Mouse (Mus musculus): ENCODE results near the gene Rab26. TPM values are rescaled to one million over a fixed set of nuclear protein-coding genes. Genes with fewer than 3 reads are reported as not detected.

The Rab26 gene
- polyA plus RNA-seq, 1 experiment from 2014 or later = 2.9 TPM

DNA sequence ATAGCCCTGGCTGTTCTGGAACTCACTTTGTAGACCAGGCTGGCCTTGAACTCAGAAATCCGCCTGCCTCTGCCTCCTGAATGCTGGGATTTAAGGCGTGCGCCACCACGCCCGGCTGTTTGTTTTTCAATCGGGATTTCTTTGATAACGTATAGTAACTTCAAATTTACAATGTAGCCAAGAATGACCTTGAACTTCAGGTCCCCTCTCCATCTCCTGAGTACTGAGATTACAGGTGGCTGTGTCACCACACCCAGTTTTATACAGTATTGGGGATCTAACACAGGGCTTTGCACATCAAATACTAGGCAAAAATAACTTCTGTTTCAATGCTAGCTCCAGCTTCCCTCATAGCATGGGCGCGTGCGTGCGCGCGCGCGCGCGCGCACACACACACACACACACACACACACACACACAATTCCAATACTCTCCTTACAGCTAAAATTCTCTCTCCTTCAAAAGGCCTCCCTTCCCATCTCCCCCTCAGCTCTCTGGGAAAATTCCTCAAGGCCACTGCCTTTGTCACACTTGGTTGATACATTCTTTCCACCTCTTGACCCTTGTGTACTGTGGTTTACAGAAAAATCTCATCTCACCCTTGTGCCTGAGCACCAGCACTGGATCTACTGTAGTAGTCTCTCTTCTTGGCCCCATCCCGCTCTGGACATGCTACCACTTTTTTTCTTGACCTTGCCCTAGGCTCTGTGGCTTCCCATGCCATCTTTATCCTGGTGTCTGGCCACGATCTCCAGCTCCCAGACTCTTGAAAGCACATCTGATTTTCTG, 52.8 kb downstream of the Rab26 start:
- WGBS = 94% methylated on average over 20 of the region's 20 CpGs
- H3K4me1 ChIP-seq (replicated peaks) = peaks cover 23% of the 10 kb centered on the region
- 0 out of 2 replicates have a peak overlapping the region, but pooled peaks have one; percentile 6 for H3K9ac ChIP-seq (replicated peaks)
- peaks cover 12% of the 10 kb centered on the region for H3K36me3 ChIP-seq
- no peak overlapping the region for H3K27ac ChIP-seq
- no peaks in the 10 kb centered on the region for H3K9me3 ChIP-seq
- no peak overlapping the region for H3K4me2 ChIP-seq (replicated peaks)
- no peak for ATAC-seq
- H3K4me3 ChIP-seq (replicated peaks) = no peak overlapping the region
- no peaks in the 10 kb centered on the region for H3K27me3 ChIP-seq

- Histone ChIP-seq H3K4me2 (replicated peaks) (peak overlapping the region; percentile 40; the same call in 1 of the 2 replicates), H3K27ac (no peak overlapping the region)
- WGBS = 52% methylated on average over 3 of the region's 3 CpGs
These were observed 53.7 kb downstream of the Rab26 start for GRCm38 (mm10) chr17:24480201-24480826.

GRCm38 (mm10) chr17:24479431-24479830, 54.6 kb downstream of the Rab26 start:
- no peak overlapping the region for H3K27ac ChIP-seq
- WGBS = 26% methylated on average over 1 of the region's 1 CpGs

More at GRCm38 (mm10) chr17:24480201-24480826, 53.7 kb downstream of the Rab26 start:
- H3K9me3 ChIP-seq = no peaks in the 10 kb centered on the region
- peaks cover 21% of the 10 kb centered on the region for H3K36me3 ChIP-seq
- H3K9ac ChIP-seq (replicated peaks) = no peak overlapping the region; the same call in 1 of the 2 replicates
- no peak overlapping the region for H3K4me3 ChIP-seq (replicated peaks)
- ATAC-seq = no peak
- H3K4me1 ChIP-seq (replicated peaks) = peaks cover 18% of the 10 kb centered on the region
- no peaks in the 10 kb centered on the region for H3K27me3 ChIP-seq

GRCm38 (mm10) chr17:24478663-24479380, 55.2 kb downstream of the Rab26 start, which contains the start of gene Mlst8:
TSS of gene Mlst8 (minus strand) at chr17:24479078.
- Histone ChIP-seq H3K27me3 (no peaks in the 10 kb centered on the region), H3K9ac (replicated peaks) (peak within 1 kb of the TSS; percentile 83), H3K36me3 (peaks cover 36% of the 10 kb centered on the region), H3K4me1 (replicated peaks) (peaks cover 19% of the 10 kb centered on the region), H3K9me3 (no peaks in the 10 kb centered on the region), H3K4me2 (replicated peaks) (peak within 1 kb of the TSS; percentile 59), H3K4me3 (replicated peaks) (peak within 1 kb of the TSS; percentile 74), H3K27ac (peak within 1 kb of the TSS; percentile 97)
- WGBS = under 1% methylated on average over 48 of the region's 48 CpGs
- peak; percentile 93 for ATAC-seq

More at GRCm38 (mm10) chr17:24479431-24479830, 54.6 kb downstream of the Rab26 start:
- Histone ChIP-seq H3K4me3 (replicated peaks) (peak overlapping the region; percentile 74), H3K9ac (replicated peaks) (no peak overlapping the region; the same call in 1 of the 2 replicates), H3K4me2 (replicated peaks) (peak overlapping the region; percentile 59), H3K9me3 (no peaks in the 10 kb centered on the region), H3K27me3 (no peaks in the 10 kb centered on the region), H3K4me1 (replicated peaks) (peaks cover 16% of the 10 kb centered on the region), H3K36me3 (peaks cover 30% of the 10 kb centered on the region)
- ATAC-seq = no peak

DNA sequence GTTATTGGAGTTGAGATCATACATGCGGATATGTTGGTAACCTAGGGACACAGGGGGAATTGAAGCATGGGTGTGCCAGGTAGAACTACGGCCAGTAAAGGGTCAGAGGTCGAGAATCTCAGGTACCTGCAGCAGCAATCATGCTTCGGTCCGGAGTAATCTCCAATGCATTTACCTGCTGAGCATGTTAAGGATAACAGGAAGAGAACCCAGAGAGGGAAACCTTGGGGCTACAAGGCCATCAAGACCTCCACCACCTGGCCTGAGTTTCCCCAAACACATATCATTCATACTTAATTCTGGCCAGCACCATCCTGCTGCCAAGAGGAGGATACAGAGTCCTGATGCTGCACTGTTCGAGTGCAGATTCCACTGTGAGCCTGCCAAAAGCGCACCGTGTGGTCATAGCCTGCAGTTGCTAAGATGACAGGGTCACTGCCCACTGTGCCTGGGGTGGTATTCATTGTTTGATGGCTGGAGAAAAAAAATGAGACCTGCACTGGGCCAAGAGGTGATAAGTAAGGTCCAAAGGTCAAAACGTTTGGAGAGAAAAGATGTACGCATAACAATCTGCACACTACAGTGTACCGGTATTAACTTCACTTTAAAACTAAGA, 55.9 kb downstream of the Rab26 start:
- Histone ChIP-seq H3K4me2 (replicated peaks) (peak overlapping the region; percentile 59), H3K27me3 (no peaks in the 10 kb centered on the region), H3K9me3 (no peaks in the 10 kb centered on the region), H3K27ac (no peak overlapping the region), H3K9ac (replicated peaks) (peak overlapping the region; percentile 83), H3K4me3 (replicated peaks) (peak overlapping the region; percentile 74), H3K4me1 (replicated peaks) (peaks cover 26% of the 10 kb centered on the region), H3K36me3 (peaks cover 43% of the 10 kb centered on the region)
- WGBS = 56% methylated on average over 11 of the region's 11 CpGs
- peak; percentile 44 for ATAC-seq

Other genes starting within 250 kb of the Rab26 start
- gene Abca17, start 183.1 kb downstream of the Rab26 start, polyA plus RNA-seq (2015; fragmentation: Nextera tagmentation; extraction: Ambion mirVana) = 0.12 and 0.14 TPM in 2 replicates
- gene Abca3, start 182.3 kb downstream of the Rab26 start, polyA plus RNA-seq (2015; fragmentation: Nextera tagmentation; extraction: Ambion mirVana) = 22.7 and 23.9 TPM in 2 replicates
- gene Rnps1, start 119.6 kb downstream of the Rab26 start, polyA plus RNA-seq (2015; fragmentation: Nextera tagmentation; extraction: Ambion mirVana) = 370 and 374 TPM in 2 replicates
- gene Eci1, start 107.6 kb downstream of the Rab26 start, polyA plus RNA-seq (2015; fragmentation: Nextera tagmentation; extraction: Ambion mirVana) = 45.5 and 45.9 TPM in 2 replicates
- 6.8 and 6.9 TPM in 2 replicates for gene Dnase1l2, start 91.1 kb downstream of the Rab26 start, polyA plus RNA-seq (2015; fragmentation: Nextera tagmentation; extraction: Ambion mirVana)
- gene E4f1, start 63.9 kb downstream of the Rab26 start, polyA plus RNA-seq (2015; fragmentation: Nextera tagmentation; extraction: Ambion mirVana) = 44.0 and 45.1 TPM in 2 replicates
- 48.3 and 54.9 TPM in 2 replicates for gene Pgp, start 63.8 kb downstream of the Rab26 start, polyA plus RNA-seq (2015; fragmentation: Nextera tagmentation; extraction: Ambion mirVana)
- gene Bricd5, start 60.3 kb downstream of the Rab26 start, polyA plus RNA-seq (2015; fragmentation: Nextera tagmentation; extraction: Ambion mirVana) = not detected in 2 replicates
- 38.6 and 41.4 TPM in 2 replicates for gene Mlst8, start 55.1 kb downstream of the Rab26 start, polyA plus RNA-seq (2015; fragmentation: Nextera tagmentation; extraction: Ambion mirVana)
- gene Caskin1, start 45.6 kb downstream of the Rab26 start, polyA plus RNA-seq (2015; fragmentation: Nextera tagmentation; extraction: Ambion mirVana) = 24.7 and 29.1 TPM in 2 replicates
- 97.3 and 106 TPM in 2 replicates for gene Traf7, start 6.3 kb downstream of the Rab26 start, polyA plus RNA-seq (2015; fragmentation: Nextera tagmentation; extraction: Ambion mirVana)
- gene Pkd1, start 15.6 kb upstream of the Rab26 start, polyA plus RNA-seq (2015; fragmentation: Nextera tagmentation; extraction: Ambion mirVana) = 17.7 and 19.4 TPM in 2 replicates
- gene Tsc2, start 98.4 kb upstream of the Rab26 start, polyA plus RNA-seq (2015; fragmentation: Nextera tagmentation; extraction: Ambion mirVana) = 73.1 and 74.1 TPM in 2 replicates
- gene Nthl1, start 98.5 kb upstream of the Rab26 start, polyA plus RNA-seq (2015; fragmentation: Nextera tagmentation; extraction: Ambion mirVana) = 10.0 and 10.8 TPM in 2 replicates
- 21.3 and 23.5 TPM in 2 replicates for gene Slc9a3r2, start 116.1 kb upstream of the Rab26 start, polyA plus RNA-seq (2015; fragmentation: Nextera tagmentation; extraction: Ambion mirVana)
- not detected in 2 replicates for gene Npw, start 124.2 kb upstream of the Rab26 start, polyA plus RNA-seq (2015; fragmentation: Nextera tagmentation; extraction: Ambion mirVana)
- 15.0 and 18.6 TPM in 2 replicates for gene Zfp598, start 135.5 kb upstream of the Rab26 start, polyA plus RNA-seq (2015; fragmentation: Nextera tagmentation; extraction: Ambion mirVana)
- 95.0 and 98.1 TPM in 2 replicates for gene Syngr3, start 155.7 kb upstream of the Rab26 start, polyA plus RNA-seq (2015; fragmentation: Nextera tagmentation; extraction: Ambion mirVana)
- gene Gfer, start 161.9 kb upstream of the Rab26 start, polyA plus RNA-seq (2015; fragmentation: Nextera tagmentation; extraction: Ambion mirVana) = 36.7 and 39.9 TPM in 2 replicates
- 1.7 and 2.2 TPM in 2 replicates for gene Noxo1, start 162.0 kb upstream of the Rab26 start, polyA plus RNA-seq (2015; fragmentation: Nextera tagmentation; extraction: Ambion mirVana)
- gene Tbl3, start 173.4 kb upstream of the Rab26 start, polyA plus RNA-seq (2015; fragmentation: Nextera tagmentation; extraction: Ambion mirVana) = 81.4 and 84.3 TPM in 2 replicates
- gene Rnf151, start 183.9 kb upstream of the Rab26 start, polyA plus RNA-seq (2015; fragmentation: Nextera tagmentation; extraction: Ambion mirVana) = not detected in 2 replicates
- gene Rps2, start 183.9 kb upstream of the Rab26 start, polyA plus RNA-seq (2015; fragmentation: Nextera tagmentation; extraction: Ambion mirVana) = 770 and 771 TPM in 2 replicates
- 257 and 260 TPM in 2 replicates for gene Ndufb10, start 190.3 kb upstream of the Rab26 start, polyA plus RNA-seq (2015; fragmentation: Nextera tagmentation; extraction: Ambion mirVana)
- not detected in 2 replicates for gene Rpl3l, start 193.6 kb upstream of the Rab26 start, polyA plus RNA-seq (2015; fragmentation: Nextera tagmentation; extraction: Ambion mirVana)
- 18.0 and 19.6 TPM in 2 replicates for gene Msrb1, start 202.4 kb upstream of the Rab26 start, polyA plus RNA-seq (2015; fragmentation: Nextera tagmentation; extraction: Ambion mirVana)
- 0.13 and 0.22 TPM in 2 replicates for gene Hs3st6, start 218.8 kb upstream of the Rab26 start, polyA plus RNA-seq (2015; fragmentation: Nextera tagmentation; extraction: Ambion mirVana)

All from midbrain, embryonic 13.5 days (tissue).